Mouse (Mus musculus) G1E (cell line): Measurements from ENCODE around the gene 1810037I17Rik.
"Not testable (repeated sequence)": the region's sequence is repeated elsewhere in the genome, so short reads cannot be mapped to it uniquely, and the experiment has no call there.

Experiments used
- CTCF ChIP-seq: IDR thresholded peaks from 2 replicates; pipeline ENCODE4 v1.5.1; 2012; ENCODE audit warnings: low read depth, low read length, inconsistent platforms, mixed read lengths
- GATA1 ChIP-seq: IDR thresholded peaks from 2 replicates; pipeline ENCODE4 v1.6.1; 2012; ENCODE audit warnings: borderline replicate concordance, low read length, inconsistent platforms, mixed read lengths
- GATA2 ChIP-seq: IDR thresholded peaks from 2 replicates; pipeline ENCODE4 v1.6.1; 2012; ENCODE audit warnings: low read depth, low read length, inconsistent platforms, borderline replicate concordance
- POLR2AphosphoS5 ChIP-seq: IDR thresholded peaks from 2 replicates; pipeline ENCODE4 v1.6.1; 2012; ENCODE audit warnings: low read depth, low read length, inconsistent platforms; ENCODE audit not compliant: insufficient replicate concordance
- TAL1 ChIP-seq: conservative IDR thresholded peaks from 2 replicates; pipeline ENCODE4 v1.6.1; 2012; ENCODE audit warnings: low read depth, low read length, inconsistent platforms, mixed read lengths

DNA sequence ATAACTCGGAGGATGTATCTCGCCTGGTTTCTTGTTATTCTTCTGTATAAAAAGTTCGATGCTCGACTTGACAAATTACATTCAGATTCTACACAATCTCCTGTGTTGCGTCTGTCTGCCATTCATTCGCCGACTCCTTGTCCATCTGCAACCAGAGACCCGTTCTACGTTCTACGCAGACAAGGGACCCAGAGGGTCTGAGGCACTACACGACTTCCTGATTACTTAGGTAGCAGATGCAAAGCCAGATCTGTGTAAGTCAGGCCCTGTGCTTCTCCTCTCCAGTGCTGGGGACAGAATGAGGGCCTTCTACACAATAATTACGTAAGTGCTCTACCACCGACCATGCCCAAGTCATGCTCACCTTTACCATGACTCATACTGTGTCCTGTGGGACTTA, 13.2 kb downstream of the 1810037I17Rik start:
- TF ChIP-seq CTCF, TAL1, GATA1, POLR2AphosphoS5, GATA2: not testable (repeated sequence)
